Mouse (Mus musculus) MN1 (cell line): ENCODE data around the gene Fndc8.

Source experiments
- DNase-seq: peaks from one replicate; pipeline ENCODE4 v3.0.0-alpha.2; 2016; ENCODE audit warnings: low spot score

The Fndc8 gene

GRCm38 (mm10) chr11:82869506-82870172, 22.3 kb upstream of the Fndc8 start:
- no peak for DNase-seq

DNA sequence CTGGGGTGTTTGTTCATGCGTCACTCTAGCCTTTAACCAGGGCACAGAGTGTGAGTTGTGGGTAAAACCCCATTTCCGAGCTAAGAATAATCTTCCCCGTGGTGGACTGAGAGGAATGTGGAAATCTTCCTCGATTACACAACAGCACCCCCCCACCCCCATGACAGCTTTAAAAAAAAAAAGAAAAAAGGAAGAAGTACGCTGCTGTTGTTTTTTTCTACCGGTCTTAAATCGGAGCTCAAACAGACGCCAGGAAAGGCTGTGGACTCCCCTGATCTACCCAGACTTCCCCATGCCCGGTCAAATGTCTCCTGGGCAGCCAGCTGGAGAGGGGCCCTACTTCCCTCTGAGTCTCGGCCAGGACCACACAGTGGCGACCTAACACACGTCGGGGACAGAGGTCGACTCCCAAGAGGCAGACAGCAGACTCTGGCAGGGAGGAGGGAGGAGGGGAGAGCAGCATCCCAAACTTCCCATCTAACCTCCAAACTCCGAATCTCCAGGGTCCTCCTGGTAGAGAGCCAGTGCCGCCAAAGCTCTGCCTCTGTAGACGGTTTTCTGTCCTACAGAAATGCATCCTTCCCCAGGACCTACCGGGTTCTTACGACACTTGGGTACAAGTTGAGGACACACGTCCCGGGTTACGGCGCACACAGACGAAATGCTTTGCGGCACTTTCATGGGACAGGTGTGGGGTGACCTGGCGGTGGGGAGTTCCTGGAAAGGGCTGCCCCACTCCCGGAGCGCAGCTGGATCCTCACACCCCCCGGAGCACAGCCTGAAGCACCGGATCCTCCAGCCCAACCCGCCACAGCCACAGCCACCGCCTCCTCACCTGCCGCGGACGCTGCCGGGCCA, 21.5 kb upstream of the Fndc8 start:
- DNase-seq = peak; percentile 33

GRCm38 (mm10) chr11:82871031-82871446, 20.9 kb upstream of the Fndc8 start, which contains the start of gene Rffl:
Gene Rffl, minus strand, starts transcription at chr11:82871210.
- DNase-seq = peak; percentile 92

- DNase-seq = no peak
Observed at GRCm38 (mm10) chr11:82874924-82875323, 17.0 kb upstream of the Fndc8 start.

DNA sequence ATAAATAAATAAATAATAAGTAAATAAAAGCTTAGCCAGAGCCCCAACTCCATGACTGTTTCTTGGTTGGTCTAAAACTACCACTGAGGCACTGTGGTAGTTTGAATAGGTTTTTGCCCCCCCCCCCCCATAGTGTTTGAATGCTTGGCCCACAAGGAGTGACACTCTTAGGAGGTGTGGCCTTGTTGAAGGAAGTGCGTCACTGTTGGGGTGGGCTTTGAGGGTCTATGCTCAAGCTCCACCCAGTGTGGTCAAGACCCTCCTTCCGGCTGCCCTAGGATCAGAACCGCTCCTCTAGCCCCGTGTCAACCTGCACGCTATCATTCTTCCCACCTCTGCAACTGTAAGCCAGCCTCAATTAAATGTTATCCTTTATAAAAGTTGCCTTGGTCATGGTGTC, 16.3 kb upstream of the Fndc8 start:
- no peak for DNase-seq

DNA sequence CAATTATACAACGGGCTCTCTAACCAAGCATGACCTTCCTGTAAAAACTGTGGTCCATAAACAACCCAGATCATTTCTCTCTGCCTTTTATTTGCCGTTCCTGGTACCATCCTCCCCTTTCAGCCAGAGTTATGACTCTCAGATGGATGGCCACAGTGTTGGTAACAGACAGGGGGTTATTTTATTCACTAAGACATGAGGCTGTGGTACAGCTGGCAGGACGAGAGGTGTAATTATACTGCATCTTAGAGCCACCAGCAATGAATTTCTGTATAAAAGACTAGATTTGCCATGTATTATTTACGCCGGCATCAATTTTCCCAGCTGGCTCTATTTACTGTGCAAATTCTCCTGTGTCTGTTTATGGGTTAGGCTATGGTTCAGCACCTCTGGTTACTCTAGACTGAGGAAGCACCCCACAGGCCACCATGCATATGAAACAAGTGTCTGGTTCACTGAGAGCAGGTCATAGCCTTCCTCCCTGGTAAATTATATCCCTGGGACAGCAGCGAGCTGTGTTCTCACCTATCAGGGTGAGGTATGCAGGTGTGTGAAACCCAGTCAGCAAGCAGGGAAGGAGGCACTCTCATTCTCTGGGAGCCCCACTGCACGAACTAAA, 14.1 kb upstream of the Fndc8 start:
- no peak for DNase-seq

DNA sequence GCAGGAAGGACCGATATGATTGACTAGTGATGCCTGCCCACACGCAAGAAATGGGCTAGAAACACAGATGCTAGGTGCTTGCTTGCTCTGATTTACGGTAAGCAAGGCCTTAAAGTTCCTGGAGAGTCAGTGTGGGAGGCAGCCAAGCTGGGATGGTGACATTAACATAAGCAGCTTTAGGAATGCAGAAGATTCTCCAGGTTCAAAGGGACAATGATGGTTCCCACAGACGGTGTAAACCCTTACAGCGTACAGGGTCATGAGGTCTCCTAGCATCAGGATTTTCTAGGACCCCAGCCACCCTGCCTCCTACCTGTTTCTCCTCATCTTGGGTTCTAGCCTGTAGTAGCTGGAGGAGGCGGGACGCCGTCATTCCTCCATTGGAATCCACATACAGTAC, 8.7 kb upstream of the Fndc8 start:
- no peak for DNase-seq

DNA sequence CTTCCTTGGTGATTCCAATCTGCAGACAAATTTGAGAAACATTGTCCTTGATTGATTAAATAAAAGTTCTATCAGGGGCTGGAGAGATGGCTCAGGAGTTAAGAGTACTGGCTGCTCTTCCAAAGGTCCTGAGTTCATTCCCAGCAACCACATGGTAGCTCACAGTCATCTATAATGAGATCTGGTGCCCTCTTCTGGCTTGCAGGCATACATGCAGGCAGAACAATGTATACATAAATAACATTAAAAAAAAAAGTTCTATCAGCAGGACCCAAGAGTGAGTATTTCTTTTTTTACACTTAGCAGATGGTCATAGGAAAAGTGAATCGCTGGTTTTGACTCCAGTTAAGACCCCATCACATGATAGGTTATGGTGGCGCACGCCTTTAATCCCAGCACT, 5.4 kb upstream of the Fndc8 start:
- no peak for DNase-seq

DNA sequence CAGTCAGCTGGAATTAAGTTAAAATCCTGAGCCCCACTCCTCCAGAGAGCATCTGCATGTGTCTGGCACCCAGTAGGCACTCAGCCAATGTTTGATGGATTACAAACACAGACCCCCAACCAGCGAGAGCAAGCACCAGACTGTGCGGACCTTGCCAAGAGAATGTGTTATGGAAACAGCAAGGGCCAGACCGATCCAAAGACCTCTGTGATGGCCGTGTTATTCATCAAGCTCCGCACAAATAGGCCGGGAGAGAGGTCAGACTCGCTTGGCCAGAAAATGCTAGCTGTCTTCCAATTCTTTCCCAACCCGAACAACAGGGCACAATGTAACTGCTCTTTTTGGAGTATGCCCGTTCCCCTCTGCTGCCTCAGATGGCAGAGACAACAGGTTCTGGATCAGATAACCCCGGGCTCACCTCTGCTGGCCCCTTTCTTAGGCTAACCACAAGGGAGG, 3.4 kb upstream of the Fndc8 start:
- peak; percentile 46 for DNase-seq

DNA sequence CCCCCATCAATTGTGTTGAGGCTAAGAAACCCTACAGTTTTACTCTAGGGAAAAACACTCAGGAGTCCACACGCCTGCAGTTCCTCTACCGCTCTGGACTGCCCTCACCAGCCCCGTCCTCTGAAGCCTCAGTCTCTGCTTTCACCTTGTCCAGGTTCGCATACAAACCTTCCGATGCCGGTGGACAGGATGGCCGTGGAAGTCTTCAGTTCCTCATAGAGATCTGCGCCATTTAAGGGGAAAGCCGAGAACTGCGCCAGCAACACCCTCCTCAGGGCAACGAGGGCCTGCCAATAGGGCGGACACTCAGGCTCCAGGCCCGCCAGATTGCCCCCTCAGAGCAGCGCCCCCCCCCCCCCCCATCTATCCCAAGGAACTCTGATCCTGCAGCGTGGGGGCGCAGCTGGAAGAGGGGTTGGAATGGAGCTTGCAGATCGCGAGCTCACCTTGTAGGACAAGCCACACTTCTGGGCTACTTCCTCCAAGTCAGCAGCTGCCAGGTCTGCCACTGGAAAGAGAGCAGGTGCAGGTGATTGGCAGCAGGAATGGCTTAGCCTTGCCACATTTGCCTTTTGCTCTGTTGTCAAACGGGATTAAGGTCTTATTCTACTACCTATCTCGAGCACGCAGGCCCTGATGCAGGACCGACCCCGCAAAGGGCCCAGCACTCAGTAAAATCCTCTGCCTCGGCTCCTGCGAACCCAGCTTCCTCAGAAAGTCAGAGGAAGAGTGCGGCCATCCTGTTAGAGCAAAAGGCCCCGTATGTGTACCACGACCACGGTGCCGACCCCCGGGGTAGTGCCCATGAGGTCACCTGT, 2.2 kb upstream of the Fndc8 start:
- peak; percentile 67 for DNase-seq

GRCm38 (mm10) chr11:82890342-82890762, 1.6 kb upstream of the Fndc8 start, which contains the start of gene Rad51d:
Gene Rad51d, minus strand, starts transcription at chr11:82890614.
- peak; percentile 95 for DNase-seq

GRCm38 (mm10) chr11:82897478-82897877, 5.6 kb downstream of the Fndc8 start:
- no peak for DNase-seq

- DNase-seq = no peak
Observed at GRCm38 (mm10) chr11:82899720-82900119, 7.8 kb downstream of the Fndc8 start.

DNA sequence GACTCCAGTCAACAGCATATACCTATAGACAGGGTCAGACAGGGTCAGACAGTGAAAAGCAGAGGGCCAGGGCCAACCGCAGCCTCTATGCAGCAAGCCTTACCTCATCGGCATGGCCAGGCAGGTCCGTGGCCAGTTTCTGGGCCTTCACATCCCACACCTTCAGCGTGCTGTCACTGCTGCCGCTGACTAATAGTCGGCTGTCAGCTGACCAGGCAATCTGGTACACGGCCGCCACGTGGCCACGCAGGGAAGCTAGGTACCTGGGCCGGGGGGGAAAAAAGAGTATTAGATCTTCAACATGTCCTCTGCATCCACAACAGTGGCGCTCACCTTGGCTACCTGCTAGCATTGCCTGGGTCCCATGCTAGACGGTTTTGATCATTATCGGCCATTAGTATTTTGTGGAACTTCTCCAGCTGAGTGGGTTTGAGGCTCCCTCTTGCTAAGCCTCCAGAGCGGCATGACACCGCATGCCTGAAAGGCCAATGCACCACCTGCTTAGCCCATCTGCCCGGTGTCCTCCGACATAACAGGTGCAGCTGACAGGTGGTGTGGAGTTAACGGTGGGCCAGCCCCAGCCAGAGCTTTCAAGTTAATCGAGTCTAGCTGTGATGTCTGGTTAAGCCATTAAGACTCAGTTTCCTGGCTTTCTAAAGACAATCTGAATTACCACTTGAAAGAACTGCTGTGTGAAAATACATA, 9.8 kb downstream of the Fndc8 start:
- no peak for DNase-seq

DNA sequence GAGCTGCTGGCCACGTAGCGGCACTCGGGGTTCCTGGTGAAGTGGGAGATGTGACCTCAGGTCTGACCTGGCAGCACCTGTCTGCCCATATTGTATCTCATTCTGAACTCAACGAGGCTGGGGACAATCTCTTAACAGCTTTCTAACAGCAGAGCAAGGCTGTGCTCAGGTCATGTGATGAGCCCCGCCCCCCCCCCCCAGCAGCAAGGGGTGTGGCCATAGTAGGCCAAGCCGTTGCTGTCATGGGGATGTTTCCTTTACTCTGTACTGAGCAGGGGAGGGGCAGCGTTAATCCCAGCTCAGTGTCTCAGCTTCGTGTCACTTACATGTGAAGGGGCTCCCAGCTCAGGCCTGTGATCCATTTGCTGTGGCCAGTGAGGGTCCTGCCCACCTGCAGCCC, 13.0 kb downstream of the Fndc8 start:
- no peak for DNase-seq

GRCm38 (mm10) chr11:82905816-82906215, 13.9 kb downstream of the Fndc8 start:
- DNase-seq = no peak

GRCm38 (mm10) chr11:82907651-82908607, 16.0 kb downstream of the Fndc8 start, which contains the start of gene Nle1:
Gene Nle1, minus strand, starts transcription at chr11:82908411.
- DNase-seq = peak; percentile 91

DNA sequence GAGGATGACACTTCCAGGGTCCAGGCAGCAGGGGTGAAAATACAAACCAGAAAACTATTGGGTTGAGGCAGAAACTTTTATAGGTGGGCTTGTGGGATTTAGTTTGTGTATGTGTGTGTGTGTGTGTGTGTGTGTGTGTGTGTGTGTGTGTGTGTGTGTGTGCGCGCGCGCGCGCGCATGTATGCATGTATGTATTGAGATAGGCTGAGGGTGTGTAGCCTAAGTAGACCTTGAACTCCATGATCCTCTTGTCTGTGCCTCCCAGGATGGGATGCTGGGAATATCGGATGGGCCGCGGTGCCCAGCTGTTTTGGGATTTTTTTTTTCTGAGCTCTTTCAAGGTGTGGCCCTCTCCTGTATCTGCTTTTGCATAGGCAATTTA, 16.7 kb downstream of the Fndc8 start:
- no peak for DNase-seq

DNA sequence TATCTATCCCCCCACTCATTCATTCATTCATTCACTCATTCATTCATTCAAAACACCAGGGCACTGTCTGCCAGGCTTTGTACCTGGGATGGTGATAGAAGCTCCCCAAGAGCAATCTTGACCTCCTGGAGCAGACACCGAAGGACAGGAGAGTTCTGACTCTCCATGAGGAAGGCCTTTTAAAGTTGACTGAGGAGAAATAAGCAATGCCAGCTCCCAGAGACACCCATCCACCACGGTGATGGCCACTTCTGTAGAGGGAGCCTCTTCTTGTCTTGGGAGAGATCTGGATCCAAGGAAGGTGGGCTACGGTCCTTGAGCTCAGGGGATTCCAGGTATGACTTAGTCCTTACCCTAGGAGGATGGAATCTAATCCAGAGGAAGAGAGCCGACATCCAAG, 18.3 kb downstream of the Fndc8 start, which contains the start of gene Unc45b:
Gene Unc45b, plus strand, starts transcription at position 301 of the 400 bp plus-strand sequence.
- no peak for DNase-seq
